Mouse (Mus musculus): ENCODE results near the gene Tnip1.

DNA sequence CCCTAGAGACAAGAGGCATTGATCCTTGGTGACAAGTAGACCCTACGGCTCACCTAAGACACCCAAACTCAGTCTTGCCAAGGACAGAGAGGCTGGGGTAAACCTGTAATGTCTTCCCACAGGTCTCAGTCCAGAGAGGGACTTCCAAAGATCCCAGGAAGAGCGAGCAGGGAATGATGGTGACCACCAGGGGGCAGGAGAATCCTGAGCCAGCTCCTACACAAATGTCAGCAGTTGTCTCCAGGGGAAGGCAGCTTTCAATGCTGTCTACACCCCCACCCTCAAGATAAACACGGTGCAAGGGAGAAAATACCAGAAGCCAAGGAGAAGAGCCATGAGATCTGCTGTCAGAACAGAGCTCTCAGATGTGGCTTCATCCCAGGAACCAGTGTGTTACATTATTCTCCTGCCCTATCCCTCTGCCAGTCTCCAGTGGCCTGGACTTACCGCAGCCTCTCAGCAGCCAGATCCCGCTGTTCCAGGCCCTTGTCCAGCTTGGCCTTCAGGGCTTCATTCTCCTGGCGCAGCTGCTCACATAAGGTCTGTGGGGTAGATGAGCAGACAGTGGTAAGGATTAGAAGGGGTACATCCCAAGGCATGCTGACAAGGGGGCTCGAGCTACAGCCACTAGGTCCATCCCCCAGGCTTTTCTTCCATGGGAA, 32.3 kb downstream of the Tnip1 start:
- TF ChIP-seq POLR2A (IDR thresholded peaks at IDR 0.05; ENCODE audit: extremely low read depth, insufficient read depth, low read length) (no peak), CTCF (IDR thresholded peaks at IDR 0.05; ENCODE audit: extremely low read depth, insufficient read depth, low read length) (peak; percentile 68)

Data from cortical plate, adult 2 months (tissue).